Mouse (Mus musculus): ENCODE measurements around the gene Pacrg.

- no peak for TF ChIP-seq CTCF (IDR thresholded peaks at IDR 0.05; ENCODE audit: low read depth)
- TF ChIP-seq EP300 (IDR thresholded peaks at IDR 0.05; ENCODE audit: low read depth) = no peak
Measured at GRCm38 (mm10) chr17:10448417-10448816, 391.7 kb downstream of the Pacrg start.
